Comparison of ENCODE assay signal across 8 mouse cellular contexts in genomic region chr3:89784991-89785753, GRCm38 (mm10). TPM values are rescaled to one million over a fixed set of nuclear protein-coding genes. Genes with fewer than 3 reads are reported as not detected.
DNase-seq lines count a peak whose midpoint lies in the region; ATAC-seq lines count a peak whose summit lies in the region.

No protein-coding gene starts in this region.

- no peaks in the 10 kb centered on the region for H3K9me3 ChIP-seq in limb, embryonic 11.5 days (ENCODE audit: control insufficient read depth, low read length)
- H3K9me3 ChIP-seq in midbrain, embryonic 12.5 days: no peaks in the 10 kb centered on the region

- H3K4me1 ChIP-seq in limb, embryonic 11.5 days (ENCODE audit: control insufficient read depth, insufficient read depth, low read length): peaks cover 4% of the 10 kb centered on the region; the same call in 1 of the 2 replicates
- peaks cover 8% of the 10 kb centered on the region for H3K4me1 ChIP-seq in midbrain, embryonic 12.5 days

- no peak overlapping the region for H3K4me3 ChIP-seq in limb, embryonic 11.5 days (ENCODE audit: low read depth, low read length)
- no peak overlapping the region for H3K4me3 ChIP-seq in midbrain, embryonic 12.5 days

- no peak overlapping the region for H3K27ac ChIP-seq in limb, embryonic 11.5 days (replicated peaks; ENCODE audit: low read depth, low read length)
- H3K27ac ChIP-seq in midbrain, embryonic 12.5 days (replicated peaks): peak overlapping the region; percentile 20; the same call in 1 of the 2 replicates

- H3K36me3 ChIP-seq in limb, embryonic 11.5 days (ENCODE audit: control insufficient read depth, insufficient read depth, low read length): peaks cover 8% of the 10 kb centered on the region; the same call in 1 of the 2 replicates
- peaks cover 35% of the 10 kb centered on the region for H3K36me3 ChIP-seq in midbrain, embryonic 12.5 days

- DNase-seq in thymus, postnatal 25 days: peak; percentile 26
- DNase-seq in thymus, postnatal 10 days (ENCODE audit: low spot score in 2 of 2): no peak
- DNase-seq in cerebellum, postnatal 36 days: peak; percentile 72 to 79
- DNase-seq in gastrocnemius, postnatal 10 days: peak; percentile 90
- peak; percentile 71 for DNase-seq in limb, embryonic 11.5 days (ENCODE audit: low spot score)
- DNase-seq in spleen, postnatal 4 days (ENCODE audit: low spot score in 2 of 2): peak; percentile 68 to 81

- H3K27me3 ChIP-seq in limb, embryonic 11.5 days (ENCODE audit: control insufficient read depth, insufficient read depth, low read length): no peaks in the 10 kb centered on the region
- no peaks in the 10 kb centered on the region for H3K27me3 ChIP-seq in midbrain, embryonic 12.5 days

- ATAC-seq in inflammation-experienced regulatory T-cells, adult 6 months: peak; percentile 61
- ATAC-seq in limb, embryonic 11.5 days (ENCODE audit: insufficient number of reproducible peaks, low FRiP score, low TSS enrichment, low read depth): peak; percentile 39; the same call in 1 of the 2 replicates
- no peak for ATAC-seq in midbrain, embryonic 12.5 days (ENCODE audit: low FRiP score, low read depth)

- 21% methylated on average over 11 of the region's 11 CpGs for WGBS in limb, embryonic 11.5 days
- WGBS in midbrain, embryonic 12.5 days: 32% methylated on average over 11 of the region's 11 CpGs

- no peak overlapping the region for H3K4me2 ChIP-seq in limb, embryonic 11.5 days (ENCODE audit: low read depth, severe bottlenecking)
- no peak overlapping the region for H3K4me2 ChIP-seq in midbrain, embryonic 12.5 days (replicated peaks)

- peak overlapping the region; percentile 34; the same call in 1 of the 2 replicates for H3K9ac ChIP-seq in limb, embryonic 11.5 days (ENCODE audit: low read length)
- H3K9ac ChIP-seq in midbrain, embryonic 12.5 days (replicated peaks): no peak overlapping the region

RNA-seq across cellular contexts. Expression of gene Ube2q1, which starts 11.8 kb away (rescaled TPM):
- 10 to 100 TPM; 17.9 to 23.7 TPM for total RNA-seq in gastrocnemius, postnatal 10 days (2021)
- polyA plus RNA-seq in inflammation-experienced regulatory T-cells, adult 6 months (2017; shearing (Covaris generic)): 10 to 100 TPM; 12.9 to 18.9 (median 16.5) TPM
- polyA plus RNA-seq in limb, embryonic 11.5 days (2014; fragmentation: Nextera tagmentation; extraction: Ambion mirVana): 23.5 and 24.5 TPM in 2 replicates
- 18.5 and 21.6 TPM in 2 replicates for polyA plus RNA-seq in midbrain, embryonic 12.5 days (2016; fragmentation: Nextera tagmentation; extraction: Ambion mirVana)

RNA-seq across cellular contexts. Expression of gene Chrnb2, which starts 20.7 kb away (rescaled TPM):
- total RNA-seq in gastrocnemius, postnatal 10 days (2021): under 1 TPM; 0.16 to 0.23 TPM
- polyA plus RNA-seq in inflammation-experienced regulatory T-cells, adult 6 months (2017; shearing (Covaris generic)): 1 to 10 TPM; 1.2 to 2.4 (median 1.9) TPM
- polyA plus RNA-seq in limb, embryonic 11.5 days (2014; fragmentation: Nextera tagmentation; extraction: Ambion mirVana): 0.23 and 0.77 TPM in 2 replicates
- polyA plus RNA-seq in midbrain, embryonic 12.5 days (2016; fragmentation: Nextera tagmentation; extraction: Ambion mirVana): 24.7 and 26.2 TPM in 2 replicates

RNA-seq across cellular contexts. Expression of gene She, which starts 46.0 kb away (rescaled TPM):
- 10 to 100 TPM in 1 of 2 experiments, 1 to 10 TPM in 1; 9.4 to 10.7 TPM for total RNA-seq in gastrocnemius, postnatal 10 days (2021)
- 10 to 100 TPM in 1 of 3 experiments, 1 to 10 TPM in 2; 3.3 to 10.1 (median 9.1) TPM for polyA plus RNA-seq in inflammation-experienced regulatory T-cells, adult 6 months (2017; shearing (Covaris generic))
- polyA plus RNA-seq in limb, embryonic 11.5 days (2014; fragmentation: Nextera tagmentation; extraction: Ambion mirVana): 3.1 and 3.4 TPM in 2 replicates
- 2.5 and 2.6 TPM in 2 replicates for polyA plus RNA-seq in midbrain, embryonic 12.5 days (2016; fragmentation: Nextera tagmentation; extraction: Ambion mirVana)

Comparison
In these comparisons a context has a peak if more than half of its experiments do, and no peak if none do; other contexts are left out.
1. DNase-seq: peak in thymus, postnatal 25 days (single experiment), cerebellum, postnatal 36 days (2 of 2), gastrocnemius, postnatal 10 days (single experiment), limb, embryonic 11.5 days (single experiment) and spleen, postnatal 4 days (2 of 2); none in thymus, postnatal 10 days (0 of 2).